Mouse (Mus musculus) kidney, postnatal 0 days (tissue): ENCODE measurements around the gene Scn3b. TPM values are rescaled to one million over a fixed set of nuclear protein-coding genes. Genes with fewer than 3 reads are reported as not detected.

ENCODE experiments used
- ATAC-seq: fragments of 200-750 bp; cut with Nextera tagmentation; replicated peaks from 2 replicates; pipeline ENCODE4 v1.8.0; 2017; ENCODE audit warnings: low read depth, moderate number of reproducible peaks, moderate TSS enrichment, moderate library complexity; ENCODE audit not compliant: low FRiP score
- DNase-seq: peaks from one replicate; pipeline ENCODE4 v3.0.0-alpha.2; 2016; ENCODE audit warnings: low spot score
- H3K27ac ChIP-seq: fragments of 300-500 bp; sonication (generic); 2 replicates; pipeline ENCODE4 v1.5.1; 2014; ENCODE audit warnings: mild to moderate bottlenecking
- H3K27me3 ChIP-seq: fragments of 300-500 bp; sonication (generic); 2 replicates; pipeline ENCODE4 v1.6.1; 2014; ENCODE audit warnings: low read length, mixed read lengths; ENCODE audit not compliant: insufficient read depth
- H3K36me3 ChIP-seq: fragments of 300-500 bp; sonication (generic); 2 replicates; pipeline ENCODE4 v1.6.1; 2014; ENCODE audit warnings: low read length, mixed read lengths; ENCODE audit not compliant: insufficient read depth
- H3K4me1 ChIP-seq: fragments of 300-500 bp; sonication (generic); replicated peaks from 2 replicates; pipeline ENCODE4 v1.6.1; 2014; ENCODE audit warnings: antibody characterized with exemption, low read length, mixed read lengths; ENCODE audit not compliant: insufficient read depth
- H3K4me2 ChIP-seq: fragments of 300-500 bp; sonication (generic); 2 replicates; pipeline ENCODE4 v1.6.1; 2014; ENCODE audit warnings: mild to moderate bottlenecking, low read length, moderate library complexity, mixed read lengths
- H3K4me3 ChIP-seq: fragments of 300-500 bp; sonication (generic); replicated peaks from 2 replicates; pipeline ENCODE4 v1.5.1; 2014; ENCODE audit warnings: low read depth, low read length
- H3K9ac ChIP-seq: fragments of 300-500 bp; sonication (generic); 2 replicates; pipeline ENCODE4 v1.6.1; 2014; ENCODE audit warnings: low read depth, low read length
- H3K9me3 ChIP-seq: fragments of 300-500 bp; sonication (generic); replicated peaks from 2 replicates; pipeline ENCODE4 v1.6.1; 2016; ENCODE audit warnings: low read length, inconsistent platforms, mixed read lengths
- CTCF ChIP-seq: IDR thresholded peaks from 2 replicates; pipeline ENCODE4 v1.5.1; 2016; ENCODE audit warnings: antibody characterized with exemption, low read depth, mild to moderate bottlenecking, moderate library complexity
- WGBS: fragments of 180-500 bp; shearing (Covaris S2); extraction: QIAGEN DNeasy Blood & Tissue Kit; methylation state at CpG from one replicate; pipeline ENCODE4 v1.1.7; 2014; 5-methylcytosine and 5-hydroxymethylcytosine counted together
- polyA plus RNA-seq: library from polyadenylated mRNA; unstranded; fragments of >200 nt; fragmentation: Nextera tagmentation; extraction: Ambion mirVana; gene quantifications from 2 replicates; pipeline ENCODE4 v1.2.1, GENCODE M21; 2015

Gene Scn3b
- polyA plus RNA-seq, 1 experiment from 2014 or later = 0.32 TPM

DNA sequence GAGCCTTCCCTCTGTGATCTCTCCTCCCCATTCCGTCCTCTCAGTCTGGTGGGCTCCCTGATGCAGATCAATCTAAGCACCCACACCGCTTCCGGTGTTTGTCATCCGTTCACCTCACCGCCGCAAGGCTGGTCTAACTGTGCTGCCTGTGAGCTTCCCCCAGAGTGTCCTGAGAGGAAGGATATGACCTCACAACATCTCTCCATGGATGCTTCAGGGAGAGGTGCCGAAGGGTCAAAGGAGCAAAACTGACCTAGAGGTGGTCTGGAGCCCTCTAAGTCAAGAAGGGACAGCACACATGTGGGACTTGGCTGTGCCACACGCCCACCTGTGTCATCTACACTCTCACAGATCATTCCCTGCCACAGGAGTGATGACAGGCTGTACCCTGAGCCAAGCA, 33.4 kb downstream of the Scn3b start:
- no peaks in the 10 kb centered on the region for H3K9me3 ChIP-seq
- H3K36me3 ChIP-seq = peaks cover 44% of the 10 kb centered on the region
- H3K27me3 ChIP-seq = no peaks in the 10 kb centered on the region
- H3K4me2 ChIP-seq = no peak overlapping the region
- DNase-seq (no peak), ATAC-seq (no peak)
- no peak for TF ChIP-seq CTCF
- H3K4me1 ChIP-seq = no peaks in the 10 kb centered on the region
- H3K27ac ChIP-seq = no peak overlapping the region
- no peak overlapping the region for H3K9ac ChIP-seq
- no peak overlapping the region for H3K4me3 ChIP-seq
- 94% methylated on average over 8 of the region's 8 CpGs for WGBS

DNA sequence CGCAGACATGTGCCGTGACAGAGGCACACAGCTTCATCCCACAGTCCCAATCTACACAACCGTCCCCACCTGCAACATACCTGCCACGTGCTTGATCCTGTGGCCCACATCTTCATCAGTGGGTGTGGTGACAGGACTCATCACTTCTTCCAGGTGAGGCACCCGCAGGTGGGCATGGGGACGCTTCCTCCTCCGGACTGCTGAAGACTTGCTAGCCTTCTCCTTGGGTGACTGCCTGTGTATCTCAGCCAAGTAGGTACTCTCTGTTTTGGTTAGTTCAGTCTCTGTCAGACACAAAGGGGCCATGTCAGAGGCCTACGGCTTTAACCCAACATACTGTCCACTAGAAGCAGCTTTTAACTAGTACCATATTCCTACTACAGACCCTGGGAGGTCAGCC, 35.2 kb downstream of the Scn3b start:
- 91% methylated on average over 8 of the region's 8 CpGs for WGBS
- ATAC-seq = no peak
- Histone ChIP-seq H3K27me3 (no peaks in the 10 kb centered on the region), H3K9me3 (no peaks in the 10 kb centered on the region), H3K4me3 (no peak overlapping the region), H3K4me1 (no peaks in the 10 kb centered on the region), H3K27ac (no peak overlapping the region), H3K4me2 (no peak overlapping the region), H3K9ac (no peak overlapping the region), H3K36me3 (peaks cover 52% of the 10 kb centered on the region)
- DNase-seq = no peak
- TF ChIP-seq CTCF = no peak

DNA sequence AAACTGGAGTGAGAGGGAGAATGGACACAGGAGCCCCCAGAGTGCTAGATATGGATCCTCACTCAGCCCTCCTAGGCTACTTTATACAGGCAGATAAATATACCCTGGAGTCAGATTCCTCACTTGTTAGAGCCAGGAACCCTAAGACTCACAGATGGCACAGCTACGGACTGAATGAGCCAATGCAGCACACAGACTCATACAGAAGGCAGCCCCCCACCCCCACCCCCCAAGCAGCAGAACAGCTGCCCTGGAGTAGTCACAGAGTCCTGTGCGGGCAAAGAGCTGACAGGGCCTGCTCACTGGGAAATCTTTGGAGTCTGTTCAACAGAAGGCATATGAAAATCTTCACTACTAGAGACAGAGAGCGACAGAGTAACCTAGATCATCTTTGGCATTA, 38.3 kb downstream of the Scn3b start:
- Histone ChIP-seq H3K4me1 (no peaks in the 10 kb centered on the region), H3K27me3 (no peaks in the 10 kb centered on the region), H3K27ac (no peak overlapping the region), H3K9ac (no peak overlapping the region), H3K4me3 (no peak overlapping the region), H3K9me3 (no peaks in the 10 kb centered on the region), H3K4me2 (no peak overlapping the region), H3K36me3 (peaks cover 55% of the 10 kb centered on the region)
- no peak for TF ChIP-seq CTCF
- no peak for ATAC-seq
- 85% methylated on average over 3 of the region's 3 CpGs for WGBS
- DNase-seq = no peak

DNA sequence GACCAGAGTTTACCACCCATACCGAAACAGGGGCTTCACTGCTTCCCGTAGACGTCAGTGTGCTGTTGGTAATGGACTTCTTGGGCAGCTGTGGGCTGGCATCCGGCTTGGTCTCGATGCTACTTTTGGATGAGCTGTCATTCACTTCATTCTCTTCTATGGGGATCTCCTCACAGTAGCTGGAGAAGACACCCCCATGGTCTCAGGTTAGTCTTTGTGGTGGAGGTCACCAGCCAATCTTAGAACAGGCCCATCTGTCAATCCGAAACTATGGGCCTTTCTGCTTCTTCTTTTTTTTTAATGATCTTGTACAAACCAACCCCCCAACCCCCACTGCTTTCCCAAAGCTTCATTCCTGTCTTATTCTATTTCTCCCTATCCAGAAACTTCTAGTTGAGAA, 40.9 kb downstream of the Scn3b start:
- H3K4me2 ChIP-seq = no peak overlapping the region
- 96% methylated on average over 6 of the region's 6 CpGs for WGBS
- DNase-seq = no peak
- no peak for ATAC-seq
- H3K27ac ChIP-seq = no peak overlapping the region
- no peak overlapping the region for H3K4me3 ChIP-seq
- H3K36me3 ChIP-seq = peaks cover 47% of the 10 kb centered on the region
- no peak overlapping the region for H3K9ac ChIP-seq
- H3K4me1 ChIP-seq = no peaks in the 10 kb centered on the region
- TF ChIP-seq CTCF = no peak
- no peaks in the 10 kb centered on the region for H3K27me3 ChIP-seq
- no peaks in the 10 kb centered on the region for H3K9me3 ChIP-seq

DNA sequence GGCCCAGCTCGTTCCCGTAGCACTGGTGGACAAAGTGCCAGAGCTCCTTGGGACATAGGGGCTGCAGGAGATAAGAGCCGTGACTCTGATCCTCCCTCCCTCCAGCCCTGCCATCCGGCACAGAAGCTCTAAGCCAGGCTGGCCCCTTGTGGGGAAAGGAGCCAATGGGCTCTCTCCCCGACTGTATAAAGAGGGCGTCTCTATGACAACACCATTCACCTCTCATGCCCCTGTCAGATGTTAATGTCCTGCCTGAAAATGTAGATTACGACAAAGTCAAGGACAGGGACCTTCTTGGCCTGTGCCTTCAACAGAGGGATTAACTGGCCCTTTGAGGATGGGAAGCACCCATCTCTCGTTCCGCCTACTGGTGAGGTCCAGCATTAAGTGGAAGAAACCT, 42.8 kb downstream of the Scn3b start:
- ATAC-seq = no peak; the same call in 1 of the 2 replicates

DNA sequence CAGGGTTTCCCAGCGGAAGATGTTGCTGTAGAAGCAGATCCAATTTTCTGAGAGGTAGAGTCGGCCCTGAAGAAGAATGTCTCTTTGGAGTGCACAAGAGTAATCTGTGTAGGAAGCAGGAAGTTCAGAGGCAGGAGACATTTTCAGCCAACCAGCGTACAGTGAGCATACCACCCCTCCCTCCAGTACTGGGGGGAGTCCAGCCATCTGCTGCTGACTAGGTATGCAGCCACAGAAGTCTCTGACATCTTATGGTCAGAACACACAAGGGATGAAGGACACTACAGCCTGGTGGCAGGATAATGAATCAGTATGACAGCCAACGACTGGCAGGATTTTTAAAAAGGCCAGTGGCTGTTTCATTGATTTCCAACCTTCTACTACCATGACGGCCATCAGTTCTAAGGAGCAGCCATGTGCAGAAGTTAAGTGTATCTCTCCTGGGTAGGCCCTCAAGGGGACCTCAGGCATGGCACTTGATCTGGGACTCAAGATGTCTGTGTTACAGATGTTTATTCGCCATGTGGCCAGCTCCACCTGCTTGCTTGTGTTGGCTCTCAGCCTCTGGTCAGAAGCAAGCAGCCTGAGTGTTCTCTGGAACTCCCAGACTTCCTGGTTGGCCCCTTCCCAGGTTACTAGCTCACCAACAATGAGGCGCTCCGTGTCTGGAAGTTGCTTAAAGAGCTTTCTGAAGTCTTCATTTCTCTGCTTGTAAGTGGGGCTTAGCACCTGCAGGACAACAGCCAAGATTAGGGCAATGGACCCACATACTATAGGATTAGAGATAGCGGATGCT, 48.0 kb downstream of the Scn3b start:
- H3K4me2 ChIP-seq = no peak overlapping the region
- no peak overlapping the region for H3K27ac ChIP-seq
- no peaks in the 10 kb centered on the region for H3K9me3 ChIP-seq
- H3K36me3 ChIP-seq = peaks cover 14% of the 10 kb centered on the region; the same call in 1 of the 2 replicates
- WGBS = 79% methylated on average over 9 of the region's 9 CpGs
- H3K27me3 ChIP-seq = no peaks in the 10 kb centered on the region
- ATAC-seq (no peak), DNase-seq (no peak)
- no peak overlapping the region for H3K4me3 ChIP-seq
- H3K4me1 ChIP-seq = 0 out of 2 replicates have a peak, but pooled peaks cover 4% of the 10 kb centered on the region
- TF ChIP-seq CTCF = no peak
- H3K9ac ChIP-seq = no peak overlapping the region

More for the DNA sequence above, 42.8 kb downstream of the Scn3b start:
- no peaks in the 10 kb centered on the region for H3K9me3 ChIP-seq
- H3K36me3 ChIP-seq = peaks cover 43% of the 10 kb centered on the region; the same call in 1 of the 2 replicates
- no peak overlapping the region for H3K4me3 ChIP-seq
- H3K27me3 ChIP-seq = no peaks in the 10 kb centered on the region
- H3K4me1 ChIP-seq = no peaks in the 10 kb centered on the region
- H3K9ac ChIP-seq = no peak overlapping the region
- no peak for DNase-seq
- TF ChIP-seq CTCF = no peak
- no peak overlapping the region for H3K4me2 ChIP-seq
- no peak overlapping the region for H3K27ac ChIP-seq
- 68% methylated on average over 9 of the region's 9 CpGs for WGBS
